Mouse (Mus musculus) testis, adult 2 months (tissue): ENCODE measurements around the gene Plce1. TPM values are rescaled to one million over a fixed set of nuclear protein-coding genes. Genes with fewer than 3 reads are reported as not detected.
A peak's percentile ranks its signal among the peaks of the same experiment; 100 is the strongest.

ENCODE experiments used
- H3K27ac ChIP-seq: fragments of 200-500 bp; 2 replicates; pipeline ENCODE4 v1.5.1; 2012; ENCODE audit warnings: low read depth, low read length; ENCODE audit not compliant: control insufficient read depth, insufficient read depth
- H3K27me3 ChIP-seq: fragments of 200-500 bp; 2 replicates; pipeline ENCODE4 v1.6.1; 2012; ENCODE audit warnings: mild to moderate bottlenecking, low read length, moderate library complexity; ENCODE audit not compliant: control insufficient read depth, insufficient read depth
- H3K36me3 ChIP-seq: fragments of 200-500 bp; 2 replicates; pipeline ENCODE4 v1.6.1; 2012; ENCODE audit warnings: mild to moderate bottlenecking, low read length; ENCODE audit not compliant: control insufficient read depth, insufficient read depth
- H3K4me1 ChIP-seq: fragments of 200-500 bp; 2 replicates; pipeline ENCODE4 v1.6.1; 2012; ENCODE audit warnings: low read length; ENCODE audit not compliant: control insufficient read depth, insufficient read depth
- H3K4me3 ChIP-seq: fragments of 200-500 bp; 2 replicates; pipeline ENCODE4 v1.5.1; 2012; ENCODE audit warnings: low read depth, mild to moderate bottlenecking, low read length, moderate library complexity, mixed read lengths; ENCODE audit not compliant: control insufficient read depth
- CTCF ChIP-seq: fragments of 200-500 bp; IDR thresholded peaks from 2 replicates; pipeline ENCODE4 v1.5.1; 2012; ENCODE audit warnings: low read depth, mild to moderate bottlenecking, inconsistent platforms, low read length, moderate library complexity; ENCODE audit not compliant: control insufficient read depth, insufficient read depth, insufficient replicate concordance
- POLR2A ChIP-seq: fragments of 200-500 bp; IDR thresholded peaks from 2 replicates; pipeline ENCODE4 v1.6.1; 2012; ENCODE audit warnings: low read depth, mild to moderate bottlenecking, inconsistent platforms, low read length, moderate library complexity; ENCODE audit not compliant: control insufficient read depth
- polyA plus RNA-seq: library from polyadenylated mRNA; depleted of rRNA; stranded (reverse); fragments of >200 nt; gene quantifications from 2 replicates; pipeline ENCODE4 v1.2.3, GENCODE M21; 2012; rRNA removed

Gene Plce1
- 2.3 and 2.4 TPM in 2 replicates for polyA plus RNA-seq

GRCm38 (mm10) chr19:38480731-38481621, at the start of gene Plce1:
Plce1 (plus strand) TSS chr19:38481109.
- TF ChIP-seq CTCF: no peak
- TF ChIP-seq POLR2A: no peak

DNA sequence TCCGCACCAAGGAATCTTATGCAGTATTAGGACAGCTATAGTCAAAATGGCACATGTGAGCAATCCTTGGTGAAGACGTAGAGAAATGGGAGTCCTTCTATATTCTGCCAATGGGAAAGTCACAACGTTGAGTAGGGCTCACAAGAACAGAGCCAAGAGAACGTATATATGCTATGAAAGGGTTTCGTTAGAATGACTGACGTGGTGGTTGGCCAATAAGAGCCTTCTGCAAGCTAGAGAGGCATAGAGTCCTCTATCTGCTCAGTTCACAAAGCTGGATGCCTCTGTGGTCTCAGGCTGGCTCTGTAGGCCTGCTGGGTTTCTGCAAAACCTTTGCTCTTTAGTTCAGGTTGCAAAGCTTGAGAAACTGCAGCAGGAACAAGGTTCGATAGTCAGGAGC, 49.6 kb upstream of the Plce1 start:
- H3K27me3 ChIP-seq: no peaks in the 10 kb centered on the region
- no peak overlapping the region for H3K4me3 ChIP-seq
- TF ChIP-seq CTCF (no peak), POLR2A (no peak)

More at GRCm38 (mm10) chr19:38480731-38481621, at the start of gene Plce1:
- no peak within 1 kb of the TSS for H3K27ac ChIP-seq
- H3K27me3 ChIP-seq: peaks cover 5% of the 10 kb centered on the region
- peaks cover 10% of the 10 kb centered on the region for H3K4me1 ChIP-seq
- H3K36me3 ChIP-seq: no peaks in the 10 kb centered on the region
- peak within 1 kb of the TSS; percentile 78 for H3K4me3 ChIP-seq

DNA sequence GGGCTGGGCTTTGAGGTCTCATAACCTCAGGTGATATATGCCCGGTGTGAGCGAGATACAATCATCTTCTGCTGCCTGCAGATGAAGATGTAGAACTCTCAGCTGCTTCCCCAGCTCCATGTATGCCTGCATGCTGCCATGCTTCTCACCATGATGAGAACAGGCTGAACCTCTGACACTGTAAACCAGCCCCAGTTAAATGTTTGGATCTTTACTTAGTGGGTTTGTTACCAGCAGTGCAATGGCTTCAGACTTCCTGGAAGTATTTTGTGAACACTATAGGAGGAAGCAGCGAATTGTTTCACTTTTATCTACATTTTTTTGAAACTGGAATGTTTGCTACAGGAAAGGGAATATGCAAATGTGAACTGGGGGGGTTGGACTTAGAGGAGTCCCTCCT, 48.9 kb upstream of the Plce1 start:
- Histone ChIP-seq H3K27ac (no peak overlapping the region), H3K36me3 (no peaks in the 10 kb centered on the region), H3K4me3 (no peak overlapping the region), H3K27me3 (no peaks in the 10 kb centered on the region), H3K4me1 (peaks cover 2% of the 10 kb centered on the region)
- TF ChIP-seq POLR2A: no peak
- no peak for TF ChIP-seq CTCF

More for the DNA sequence above, 49.6 kb upstream of the Plce1 start:
- Histone ChIP-seq H3K36me3 (no peaks in the 10 kb centered on the region), H3K27ac (no peak overlapping the region), H3K4me1 (peaks cover 2% of the 10 kb centered on the region)

DNA sequence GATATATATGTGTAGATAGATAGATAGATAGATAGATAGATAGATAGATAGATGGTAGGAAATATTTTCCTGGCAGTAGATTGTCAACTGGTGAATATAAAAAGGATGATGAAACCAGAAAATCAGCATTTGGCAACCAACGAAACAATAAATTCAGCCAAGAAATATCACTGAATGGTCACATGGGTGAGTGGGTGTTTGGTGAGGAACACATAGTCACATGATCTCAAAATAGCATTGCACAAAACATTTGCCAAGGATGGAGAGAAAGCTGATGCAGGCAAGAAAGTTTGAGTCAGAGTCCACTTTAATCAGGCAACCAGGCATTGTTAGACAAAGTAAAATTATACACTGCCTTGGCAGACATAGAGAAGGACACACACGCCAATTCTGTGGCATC, 47.5 kb upstream of the Plce1 start:
- H3K27me3 ChIP-seq: no peaks in the 10 kb centered on the region
- peaks cover 2% of the 10 kb centered on the region for H3K4me1 ChIP-seq
- no peak overlapping the region for H3K27ac ChIP-seq
- no peak for TF ChIP-seq CTCF
- no peak for TF ChIP-seq POLR2A
- H3K4me3 ChIP-seq: no peak overlapping the region
- H3K36me3 ChIP-seq: no peaks in the 10 kb centered on the region

DNA sequence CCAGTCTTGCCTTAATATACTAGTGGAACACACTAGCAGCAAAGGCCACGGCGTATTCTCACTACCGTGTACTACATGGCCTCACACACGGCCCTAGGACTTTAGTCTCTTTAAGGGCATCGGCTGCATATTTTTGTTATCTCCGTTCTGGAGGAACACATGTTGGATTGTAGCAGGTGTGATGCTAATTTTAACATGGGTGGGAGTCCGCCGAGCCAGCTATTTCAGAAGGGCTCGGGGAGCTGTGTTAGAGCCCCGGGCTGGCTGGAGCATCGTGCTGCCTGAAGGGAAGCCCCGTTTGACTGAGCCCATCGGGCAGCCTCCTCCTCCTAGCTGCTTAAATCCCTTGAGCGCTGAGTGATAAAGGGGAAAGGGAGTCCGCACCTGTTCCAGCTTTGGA, 45.7 kb upstream of the Plce1 start:
- H3K27ac ChIP-seq: no peak overlapping the region
- H3K4me3 ChIP-seq: peak overlapping the region; percentile 17; the same call in 1 of the 2 replicates
- no peaks in the 10 kb centered on the region for H3K27me3 ChIP-seq
- no peaks in the 10 kb centered on the region; the same call in 1 of the 2 replicates for H3K4me1 ChIP-seq
- TF ChIP-seq POLR2A (no peak), CTCF (no peak)
- H3K36me3 ChIP-seq: no peaks in the 10 kb centered on the region

DNA sequence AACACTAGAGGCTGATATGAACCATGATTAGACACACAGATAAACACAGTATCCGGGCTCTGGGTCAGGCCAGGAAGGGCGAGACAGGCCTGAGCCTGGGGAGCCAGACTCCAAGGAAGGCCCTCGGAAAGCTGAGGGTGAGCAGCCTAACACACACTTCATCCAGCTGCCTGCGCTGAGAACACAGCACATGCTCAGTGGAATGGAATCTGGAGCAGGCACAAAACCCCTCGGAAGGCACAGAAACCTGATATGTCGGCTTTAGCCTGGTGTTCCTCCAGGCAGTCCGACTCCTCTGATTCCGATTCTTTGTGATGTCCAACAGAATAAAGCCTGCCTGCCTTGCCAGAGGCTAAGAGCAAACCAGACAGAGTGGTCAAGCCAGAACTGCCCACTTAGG, 39.0 kb upstream of the Plce1 start:
- Histone ChIP-seq H3K36me3 (no peaks in the 10 kb centered on the region), H3K4me1 (peaks cover 4% of the 10 kb centered on the region), H3K4me3 (no peak overlapping the region), H3K27me3 (no peaks in the 10 kb centered on the region), H3K27ac (no peak overlapping the region)
- TF ChIP-seq POLR2A (no peak), CTCF (no peak)

GRCm38 (mm10) chr19:38445758-38446157, 35.2 kb upstream of the Plce1 start:
- Histone ChIP-seq H3K27ac (no peak overlapping the region), H3K4me3 (no peak overlapping the region), H3K36me3 (no peaks in the 10 kb centered on the region), H3K4me1 (peaks cover 4% of the 10 kb centered on the region), H3K27me3 (no peaks in the 10 kb centered on the region)
- TF ChIP-seq POLR2A (no peak), CTCF (no peak)
